Mouse (Mus musculus) limb, embryonic 14.5 days (tissue): Measurements from ENCODE around the gene Gm45837. TPM values are rescaled to one million over a fixed set of nuclear protein-coding genes. Genes with fewer than 3 reads are reported as not detected.

Experiments
- ATAC-seq: fragments of 200-750 bp; cut with Nextera tagmentation; 2 replicates; pipeline ENCODE4 v1.8.0; 2017; ENCODE audit warnings: low read depth, moderate number of reproducible peaks, moderate TSS enrichment; ENCODE audit not compliant: low FRiP score
- DNase-seq: peaks from one replicate; pipeline ENCODE4 v3.0.0-alpha.2; 2015; ENCODE audit warnings: low spot score
- H3K27ac ChIP-seq: fragments of 300-500 bp; sonication (generic); replicated peaks from 2 replicates; pipeline ENCODE4 v1.5.1; 2014; ENCODE audit warnings: low read depth, mild to moderate bottlenecking, low read length, moderate library complexity, mixed read lengths
- H3K27me3 ChIP-seq: fragments of 300-500 bp; sonication (generic); 2 replicates; pipeline ENCODE4 v1.6.1; 2014; ENCODE audit warnings: low read length, mixed read lengths; ENCODE audit not compliant: control insufficient read depth, insufficient read depth
- H3K36me3 ChIP-seq: fragments of 300-500 bp; sonication (generic); 2 replicates; pipeline ENCODE4 v1.6.1; 2014; ENCODE audit warnings: mild to moderate bottlenecking, low read length, moderate library complexity, mixed read lengths; ENCODE audit not compliant: control insufficient read depth, insufficient read depth
- H3K4me1 ChIP-seq: fragments of 300-500 bp; sonication (generic); 2 replicates; pipeline ENCODE4 v1.6.1; 2014; ENCODE audit warnings: antibody characterized with exemption, low read length, mixed read lengths; ENCODE audit not compliant: control insufficient read depth, insufficient read depth
- H3K4me2 ChIP-seq: fragments of 300-500 bp; sonication (generic); replicated peaks from 2 replicates; pipeline ENCODE4 v1.6.1; 2014; ENCODE audit warnings: low read depth, mild to moderate bottlenecking, low read length, moderate library complexity; ENCODE audit not compliant: severe bottlenecking
- H3K4me3 ChIP-seq: fragments of 300-500 bp; sonication (generic); replicated peaks from 2 replicates; pipeline ENCODE4 v1.5.1; 2014; ENCODE audit warnings: low read length
- H3K9ac ChIP-seq: fragments of 300-500 bp; sonication (generic); 2 replicates; pipeline ENCODE4 v1.6.1; 2014; ENCODE audit warnings: mild to moderate bottlenecking, low read depth, low read length, moderate library complexity; ENCODE audit not compliant: severe bottlenecking
- H3K9me3 ChIP-seq: fragments of 300-500 bp; sonication (generic); 2 replicates; pipeline ENCODE4 v1.6.1; 2016; ENCODE audit warnings: low read length; ENCODE audit not compliant: control insufficient read depth
- POLR2A ChIP-seq: fragments of 200-500 bp; IDR thresholded peaks from 2 replicates; pipeline ENCODE4 v1.8.0; 2012; ENCODE audit warnings: inconsistent platforms, mild to moderate bottlenecking, moderate library complexity, borderline replicate concordance; ENCODE audit not compliant: insufficient read depth, insufficient read length; ENCODE audit errors: extremely low read depth
- WGBS: fragments of 180-500 bp; shearing (Covaris S2); extraction: QIAGEN DNeasy Blood & Tissue Kit; methylation state at CpG from one replicate; pipeline ENCODE4 v1.1.7; 2014; 5-methylcytosine and 5-hydroxymethylcytosine counted together
- polyA plus RNA-seq, 2 experiments: library from polyadenylated mRNA; depleted of rRNA in 1 of 2; stranded (reverse) in 1 of 2; unstranded in 1 of 2; fragments of >200 nt; fragmentation: Nextera tagmentation in 1 of 2; extraction: Ambion mirVana in 1 of 2; gene quantifications; 2 replicates each; pipeline versions ENCODE4 v1.2.1 to v1.2.3; 2012 to 2014

Gm45837 gene
- polyA plus RNA-seq, 2 experiments = 0.41 to 7.5 TPM

DNA sequence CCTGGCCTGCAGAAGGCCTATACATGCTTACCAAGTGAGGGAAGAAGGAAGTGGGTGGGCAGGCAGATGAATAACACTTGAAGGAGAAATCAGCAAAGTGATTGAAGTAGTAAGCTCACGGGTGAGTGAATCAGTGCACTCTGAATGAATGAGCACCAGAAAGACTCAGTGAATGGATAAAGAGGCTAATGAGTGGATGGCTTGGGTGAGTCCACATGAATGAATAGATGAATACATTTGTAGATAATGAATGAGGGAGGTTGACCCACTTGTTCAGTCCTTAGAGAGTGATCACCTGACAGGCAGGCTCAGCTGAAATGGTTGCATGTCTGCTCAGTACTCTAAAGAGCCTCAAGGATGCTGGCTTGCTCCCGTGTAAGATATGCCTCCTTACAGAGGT, 112.5 kb downstream of the Gm45837 start:
- WGBS = 77% methylated on average over 2 of the region's 2 CpGs
- H3K9me3 ChIP-seq = no peaks in the 10 kb centered on the region
- H3K27ac ChIP-seq = no peak overlapping the region
- no peak overlapping the region for H3K4me2 ChIP-seq
- no peak for ATAC-seq
- no peak for TF ChIP-seq POLR2A
- no peaks in the 10 kb centered on the region for H3K36me3 ChIP-seq
- no peak overlapping the region for H3K9ac ChIP-seq
- H3K4me1 ChIP-seq = no peaks in the 10 kb centered on the region
- DNase-seq = no peak
- H3K27me3 ChIP-seq = no peaks in the 10 kb centered on the region
- no peak overlapping the region for H3K4me3 ChIP-seq

- Histone ChIP-seq H3K9me3 (no peaks in the 10 kb centered on the region), H3K9ac (no peak overlapping the region), H3K27me3 (no peaks in the 10 kb centered on the region), H3K4me2 (no peak overlapping the region), H3K27ac (no peak overlapping the region), H3K36me3 (no peaks in the 10 kb centered on the region), H3K4me1 (no peaks in the 10 kb centered on the region), H3K4me3 (no peak overlapping the region)
- no peak for DNase-seq
- no peak for TF ChIP-seq POLR2A
- no peak for ATAC-seq
- 46% methylated on average over 7 of the region's 7 CpGs for WGBS
These were observed 115.8 kb downstream of the Gm45837 start for GRCm38 (mm10) chr7:101526484-101526883.

GRCm38 (mm10) chr7:101534428-101534827, 123.7 kb downstream of the Gm45837 start:
- TF ChIP-seq POLR2A = no peak
- ATAC-seq (no peak), DNase-seq (no peak)
- no peak overlapping the region for H3K27ac ChIP-seq
- H3K27me3 ChIP-seq = no peaks in the 10 kb centered on the region
- no peaks in the 10 kb centered on the region for H3K4me1 ChIP-seq
- no peak overlapping the region for H3K4me2 ChIP-seq
- no peaks in the 10 kb centered on the region for H3K9me3 ChIP-seq
- H3K4me3 ChIP-seq = no peak overlapping the region
- no peaks in the 10 kb centered on the region for H3K36me3 ChIP-seq
- WGBS = 22% methylated on average over 5 of the region's 5 CpGs
- H3K9ac ChIP-seq = no peak overlapping the region

DNA sequence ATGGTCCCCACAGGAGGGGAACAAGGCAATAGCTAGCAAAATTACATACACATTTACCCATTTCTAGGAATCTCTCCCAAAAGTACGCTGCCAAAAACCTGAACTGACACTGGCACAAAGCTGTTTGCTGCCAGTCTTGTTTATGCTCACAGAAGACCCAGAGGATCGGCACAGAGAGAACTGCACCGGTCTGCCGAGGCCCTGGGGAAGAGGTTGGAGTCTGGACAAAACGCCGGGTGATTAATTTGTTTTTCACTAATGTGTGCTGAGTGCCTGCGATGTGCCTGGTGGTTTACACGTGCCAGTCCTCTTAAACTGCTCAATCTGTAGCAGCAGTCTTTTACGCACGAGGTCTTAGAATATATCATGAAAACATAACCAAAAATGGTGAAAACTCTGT, 124.4 kb downstream of the Gm45837 start:
- no peak for TF ChIP-seq POLR2A
- H3K9me3 ChIP-seq = no peaks in the 10 kb centered on the region
- no peak overlapping the region for H3K4me3 ChIP-seq
- WGBS = 60% methylated on average over 10 of the region's 10 CpGs
- DNase-seq (no peak), ATAC-seq (no peak)
- H3K27ac ChIP-seq = no peak overlapping the region
- no peak overlapping the region for H3K4me2 ChIP-seq
- no peaks in the 10 kb centered on the region for H3K4me1 ChIP-seq
- no peaks in the 10 kb centered on the region for H3K36me3 ChIP-seq
- H3K9ac ChIP-seq = no peak overlapping the region
- H3K27me3 ChIP-seq = no peaks in the 10 kb centered on the region

GRCm38 (mm10) chr7:101535517-101535916, 124.8 kb downstream of the Gm45837 start:
- no peak for TF ChIP-seq POLR2A

DNA sequence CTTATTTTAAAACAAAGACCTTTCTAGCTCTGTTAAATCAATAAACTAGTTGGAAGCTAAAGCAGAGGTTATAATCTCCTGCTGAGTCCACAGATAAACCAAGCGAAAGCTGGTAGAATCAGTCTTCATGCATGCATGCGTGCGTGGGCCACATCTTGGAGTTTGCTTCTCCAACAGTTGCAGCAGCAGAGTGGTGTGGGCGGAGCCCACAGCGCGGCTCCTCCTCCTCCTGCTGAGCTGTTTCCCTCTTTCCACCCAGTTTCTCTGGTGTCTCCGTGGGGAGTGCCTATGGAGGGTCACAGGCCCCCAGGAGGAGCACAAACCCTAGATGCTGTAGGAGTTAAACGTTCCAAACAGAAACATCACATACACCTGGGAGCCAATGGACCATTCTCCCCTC, 126.9 kb downstream of the Gm45837 start:
- 46% methylated on average over 8 of the region's 8 CpGs for WGBS
- H3K4me1 ChIP-seq = no peaks in the 10 kb centered on the region
- no peaks in the 10 kb centered on the region for H3K27me3 ChIP-seq
- H3K27ac ChIP-seq = no peak overlapping the region
- H3K36me3 ChIP-seq = no peaks in the 10 kb centered on the region
- TF ChIP-seq POLR2A = no peak
- no peak overlapping the region for H3K4me3 ChIP-seq
- DNase-seq = no peak
- ATAC-seq = no peak
- no peaks in the 10 kb centered on the region for H3K9me3 ChIP-seq
- no peak overlapping the region for H3K9ac ChIP-seq
- H3K4me2 ChIP-seq = no peak overlapping the region

More at GRCm38 (mm10) chr7:101535517-101535916, 124.8 kb downstream of the Gm45837 start:
- Histone ChIP-seq H3K27me3 (no peaks in the 10 kb centered on the region), H3K4me2 (no peak overlapping the region), H3K9ac (no peak overlapping the region), H3K4me1 (no peaks in the 10 kb centered on the region), H3K27ac (no peak overlapping the region), H3K9me3 (no peaks in the 10 kb centered on the region), H3K36me3 (no peaks in the 10 kb centered on the region), H3K4me3 (no peak overlapping the region)
- no peak for DNase-seq
- 81% methylated on average over 5 of the region's 5 CpGs for WGBS
- ATAC-seq = no peak
